ENCODE assay signal across 19 mouse cellular contexts in the genomic region with DNA sequence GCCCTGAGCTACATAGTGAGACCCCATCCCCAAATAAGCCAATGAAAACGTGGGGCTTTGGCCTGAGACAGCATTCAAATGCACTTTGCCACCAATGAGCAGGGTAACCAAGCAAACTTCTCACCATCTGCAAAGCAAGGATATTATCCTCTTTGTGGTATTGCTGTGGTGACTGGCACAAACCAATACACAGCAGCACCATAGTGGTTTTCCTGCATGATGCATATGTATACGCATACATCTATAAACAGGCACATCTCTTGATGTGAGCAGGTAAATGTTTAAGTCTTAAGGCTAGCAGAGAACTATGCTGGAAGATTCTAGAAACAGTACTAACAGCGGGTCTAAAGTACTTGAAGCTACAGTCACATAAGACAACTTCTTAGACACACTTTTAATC. TPM values are rescaled to one million over a fixed set of nuclear protein-coding genes. Genes with fewer than 3 reads are reported as not detected.
DNase-seq lines count a peak whose midpoint lies in the region; ATAC-seq lines count a peak whose summit lies in the region.
"Had no signal": no experiment of that assay in that cellular context is flagged by ENCODE, and none has a peak within 500 bp of the region (broad histone marks: within the 10 kb centered on the region; RNA-seq: fewer than 3 reads in every experiment).

No protein-coding gene starts in this region.

- DNase-seq in heart, adult 11 months, result peak; percentile 12
- DNase-seq in heart, postnatal 14 days, result no peak
- DNase-seq in thymus, postnatal 0 days (ENCODE audit: low spot score), result peak; percentile 33
- DNase-seq in thymus, adult 18-20 months, result no peak
- peak; percentile 54 for DNase-seq in naive thymus-derived CD4-positive, alpha-beta T cell, adult 2 months (ENCODE audit: low read depth)
- DNase-seq: adrenal gland, postnatal 10 days; adrenal gland, postnatal 36 days; cerebellum, adult 18-20 months; cerebellum, adult 9-10 months; cerebellum, postnatal 14 days; forebrain, postnatal 0 days; gastrocnemius, adult 2 months; gastrocnemius, postnatal 14 days; heart, adult 18-20 months; heart, postnatal 10 days; heart, postnatal 4 days had no signal

- intact Hi-C loops in heart, postnatal 14 days (cut with DNase I), result no loop called here

- ATAC-seq in CD4-positive, CD25-positive, alpha-beta regulatory T cell, adult 4 months, result no peak
- ATAC-seq: forebrain, embryonic 14.5 days; hindbrain, postnatal 0 days had no signal

RNA-seq across cellular contexts. Expression of a gene that starts 22.5 kb away (rescaled TPM):
- total RNA-seq in heart, postnatal 14 days (2021), result 1 to 10 TPM in 1 of 2 experiments, under 1 TPM in 1; 0.38 to 1.3 TPM
- polyA plus RNA-seq in thymus, postnatal 0 days (2015; fragmentation: Nextera tagmentation; extraction: Ambion mirVana), result 26.0 and 28.0 TPM in 2 replicates
- polyA plus RNA-seq in CD4-positive, CD25-positive, alpha-beta regulatory T cell, adult 4 months (2017; shearing (Covaris generic)), result 10 to 100 TPM; 72.6 to 97.4 TPM
- total RNA-seq: gastrocnemius, adult 2 months; gastrocnemius, postnatal 14 days had no signal

RNA-seq across cellular contexts. Expression of a gene that starts 50.1 kb away (rescaled TPM):
- total RNA-seq in heart, postnatal 14 days (2021), result 1 to 10 TPM; 2.9 to 3.1 TPM
- polyA plus RNA-seq in thymus, postnatal 0 days (2015; fragmentation: Nextera tagmentation; extraction: Ambion mirVana), result 42.9 and 52.1 TPM in 2 replicates
- 100 to 1,000 TPM; 206 to 219 TPM for polyA plus RNA-seq in CD4-positive, CD25-positive, alpha-beta regulatory T cell, adult 4 months (2017; shearing (Covaris generic))

Comparison
In these comparisons a context has a peak if more than half of its experiments do, and no peak if none do; other contexts are left out.
1. DNase-seq: peak in heart, adult 11 months (single experiment), thymus, postnatal 0 days (single experiment) and naive thymus-derived CD4-positive, alpha-beta T cell, adult 2 months (single experiment); none in heart, postnatal 14 days (0 of 2) and thymus, adult 18-20 months (0 of 2).